Mouse (Mus musculus) lung, embryonic 16.5 days (tissue): Measurements from ENCODE around the gene Arfgap3. TPM values are rescaled to one million over a fixed set of nuclear protein-coding genes. Genes with fewer than 3 reads are reported as not detected.
"Not testable (repeated sequence)": the region's sequence is repeated elsewhere in the genome, so short reads cannot be mapped to it uniquely, and the experiment has no call there.

ENCODE experiments used
- ATAC-seq: fragments of 200-750 bp; cut with Nextera tagmentation; 2 replicates; pipeline ENCODE4 v1.8.0; 2017; ENCODE audit warnings: low read depth, mild to moderate bottlenecking, moderate library complexity
- H3K27ac ChIP-seq: fragments of 300-500 bp; sonication (generic); 2 replicates; pipeline ENCODE4 v1.5.1; 2014; ENCODE audit warnings: mild to moderate bottlenecking, control low read depth, low read length
- H3K27me3 ChIP-seq: fragments of 300-500 bp; sonication (generic); 2 replicates; pipeline ENCODE4 v1.6.1; 2014; ENCODE audit warnings: low read depth, low read length, mixed read lengths; ENCODE audit not compliant: control insufficient read depth, insufficient read depth
- H3K36me3 ChIP-seq: fragments of 300-500 bp; sonication (generic); 2 replicates; pipeline ENCODE4 v1.6.1; 2014; ENCODE audit warnings: low read length; ENCODE audit not compliant: control insufficient read depth, insufficient read depth
- H3K4me1 ChIP-seq: fragments of 300-500 bp; sonication (generic); replicated peaks from 2 replicates; pipeline ENCODE4 v1.6.1; 2014; ENCODE audit warnings: low read length, mixed read lengths; ENCODE audit not compliant: control insufficient read depth, insufficient read depth
- H3K4me2 ChIP-seq: fragments of 300-500 bp; sonication (generic); 2 replicates; pipeline ENCODE4 v1.6.1; 2014; ENCODE audit warnings: low read depth, low read length, control low read depth
- H3K4me3 ChIP-seq: fragments of 300-500 bp; sonication (generic); 2 replicates; pipeline ENCODE4 v1.5.1; 2014; ENCODE audit warnings: mild to moderate bottlenecking, low read length, control low read depth
- H3K9ac ChIP-seq: fragments of 300-500 bp; sonication (generic); 2 replicates; pipeline ENCODE4 v1.6.1; 2014; ENCODE audit warnings: low read length, control low read depth
- H3K9me3 ChIP-seq: fragments of 300-500 bp; sonication (generic); 2 replicates; pipeline ENCODE4 v1.6.1; 2016; ENCODE audit warnings: low read length; ENCODE audit not compliant: control insufficient read depth
- WGBS: fragments of 180-500 bp; shearing (Covaris S2); extraction: QIAGEN DNeasy Blood & Tissue Kit; methylation state at CpG from one replicate; pipeline ENCODE4 v1.1.7; 2014; 5-methylcytosine and 5-hydroxymethylcytosine counted together
- polyA plus RNA-seq: library from polyadenylated mRNA; unstranded; fragments of >200 nt; fragmentation: Nextera tagmentation; extraction: Ambion mirVana; gene quantifications from 2 replicates; pipeline ENCODE4 v1.2.1, GENCODE M21; 2015

The Arfgap3 gene
- polyA plus RNA-seq, 1 experiment from 2014 or later = 45.8 TPM

- not testable (repeated sequence) for H3K9me3 ChIP-seq, H3K36me3 ChIP-seq, H3K4me3 ChIP-seq, H3K9ac ChIP-seq, H3K27me3 ChIP-seq, H3K27ac ChIP-seq, H3K4me1 ChIP-seq, H3K4me2 ChIP-seq
- ATAC-seq = peak; percentile 45; the same call in 1 of the 2 replicates
Observed at GRCm38 (mm10) chr15:83274237-83274636, 75.8 kb downstream of the Arfgap3 start.

DNA sequence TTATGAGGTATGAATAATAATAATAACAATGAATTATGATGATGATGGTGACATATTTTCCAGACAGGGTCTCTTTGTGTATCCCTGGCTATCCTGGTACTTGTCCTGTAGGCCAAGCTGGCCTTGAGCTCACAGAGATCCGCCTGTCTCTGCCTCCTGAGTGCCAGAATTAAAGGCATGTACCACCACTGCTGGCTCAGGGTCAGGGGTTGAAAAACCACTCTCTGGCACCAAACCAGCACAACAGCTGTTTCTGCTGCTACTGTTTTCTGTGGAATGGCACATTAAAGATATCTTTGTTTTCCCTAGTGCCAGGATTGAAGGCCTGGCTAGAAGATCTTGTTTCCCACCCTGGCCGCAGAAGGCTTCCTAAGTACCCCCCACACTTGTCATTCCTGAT lies 77.0 kb downstream of the Arfgap3 start:
- no peak overlapping the region for H3K27ac ChIP-seq
- ATAC-seq = no peak
- no peaks in the 10 kb centered on the region for H3K4me1 ChIP-seq
- no peak overlapping the region for H3K4me2 ChIP-seq
- no peaks in the 10 kb centered on the region for H3K36me3 ChIP-seq
- no peak overlapping the region for H3K4me3 ChIP-seq
- no peak overlapping the region for H3K9ac ChIP-seq
- no peaks in the 10 kb centered on the region for H3K27me3 ChIP-seq
- WGBS = 83% methylated on average over 2 of the region's 2 CpGs
- no peaks in the 10 kb centered on the region for H3K9me3 ChIP-seq

DNA sequence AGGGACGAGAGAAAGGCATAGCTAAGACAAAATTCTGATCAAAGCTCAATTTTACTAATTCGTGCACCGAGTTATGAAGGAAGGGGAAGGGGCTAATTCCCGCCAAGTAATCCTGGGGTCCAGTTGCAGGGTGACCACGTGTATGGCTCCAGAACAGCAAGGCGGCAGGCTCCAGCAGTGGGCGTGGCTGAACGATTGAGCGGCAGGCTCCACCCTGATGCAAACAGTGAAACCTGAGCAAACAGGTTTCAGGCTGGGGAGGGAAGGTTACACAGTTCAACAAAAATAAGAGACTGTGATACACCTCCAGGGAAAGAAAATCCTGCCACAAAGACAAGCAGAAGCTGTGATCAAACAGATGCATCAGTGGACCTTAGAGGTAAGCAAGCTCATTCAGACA lies 78.8 kb downstream of the Arfgap3 start:
- not testable (repeated sequence) for H3K4me2 ChIP-seq, H3K4me1 ChIP-seq, H3K9me3 ChIP-seq, H3K4me3 ChIP-seq, H3K9ac ChIP-seq, ATAC-seq, H3K27me3 ChIP-seq, H3K27ac ChIP-seq, H3K36me3 ChIP-seq
- WGBS = 18% methylated on average over 9 of the region's 9 CpGs

DNA sequence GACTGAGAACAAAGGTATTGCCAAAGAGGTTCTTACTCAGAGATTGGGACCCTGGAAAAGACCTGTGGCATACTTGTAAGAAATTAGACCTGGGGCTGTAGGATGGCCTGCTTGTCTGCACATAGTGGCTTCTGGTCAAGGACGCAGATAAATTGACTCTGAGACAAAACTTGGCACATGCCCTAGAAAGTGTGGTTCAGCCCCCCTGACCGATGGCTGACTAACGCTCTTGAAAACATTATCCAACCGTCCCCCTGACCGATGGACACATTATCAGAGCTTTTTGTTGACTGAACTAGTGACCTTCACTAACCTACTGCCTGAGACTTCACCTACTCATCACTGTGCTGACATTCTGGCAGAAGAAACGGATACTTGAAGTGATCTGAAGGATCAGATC lies 80.1 kb downstream of the Arfgap3 start:
- H3K4me3 ChIP-seq, H3K27me3 ChIP-seq, H3K36me3 ChIP-seq, H3K27ac ChIP-seq, H3K9ac ChIP-seq, H3K4me1 ChIP-seq, H3K4me2 ChIP-seq, ATAC-seq, H3K9me3 ChIP-seq: not testable (repeated sequence)
- 41% methylated on average over 6 of the region's 6 CpGs for WGBS

DNA sequence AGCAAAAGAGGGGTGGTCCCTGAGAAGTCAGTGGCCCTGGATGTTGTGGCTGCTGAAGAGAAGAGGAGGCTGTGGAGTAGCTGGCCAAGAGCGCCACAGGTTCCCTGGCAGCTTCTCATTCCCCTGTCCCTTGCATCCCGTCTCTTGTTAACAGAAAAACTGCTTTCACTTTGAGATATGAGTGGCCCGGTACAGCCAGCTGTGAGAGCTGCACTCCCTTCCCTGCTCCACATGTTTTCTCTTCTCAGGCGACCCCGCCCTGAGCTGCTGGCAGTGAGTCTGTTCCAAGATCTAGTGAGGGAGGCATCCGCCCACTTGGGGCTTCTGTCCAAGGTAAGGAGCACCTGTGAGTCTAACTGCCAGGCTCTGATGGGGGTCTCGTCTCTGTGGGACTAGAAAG lies 81.6 kb downstream of the Arfgap3 start:
- H3K27me3 ChIP-seq, H3K9ac ChIP-seq, H3K36me3 ChIP-seq, H3K4me1 ChIP-seq, H3K9me3 ChIP-seq, ATAC-seq, H3K4me3 ChIP-seq, H3K27ac ChIP-seq, H3K4me2 ChIP-seq: not testable (repeated sequence)
- WGBS = 32% methylated on average over 6 of the region's 7 CpGs

DNA sequence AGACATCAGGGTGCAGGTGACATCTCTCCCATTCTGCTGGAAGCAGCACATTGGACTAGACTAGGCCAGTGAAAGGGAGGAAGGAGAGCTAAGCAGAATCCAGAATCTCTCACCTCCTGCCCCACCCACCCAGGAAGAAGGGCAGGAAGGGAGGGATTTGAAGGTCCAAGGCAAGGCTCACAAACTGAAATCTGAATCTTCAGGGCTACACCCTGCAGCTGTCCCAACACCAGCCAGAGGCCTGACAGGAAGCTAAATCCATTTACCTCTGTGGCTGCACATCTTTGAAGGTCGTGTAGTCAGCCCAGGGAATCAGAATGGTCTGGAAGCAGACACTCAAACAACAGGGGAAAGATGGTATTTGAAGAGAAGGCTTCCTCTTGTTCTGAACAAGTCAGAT lies 84.8 kb downstream of the Arfgap3 start:
- ATAC-seq = no peak
- Histone ChIP-seq H3K4me2 (no peak overlapping the region), H3K9ac (no peak overlapping the region), H3K4me1 (no peaks in the 10 kb centered on the region), H3K9me3 (no peaks in the 10 kb centered on the region), H3K4me3 (no peak overlapping the region), H3K36me3 (no peaks in the 10 kb centered on the region), H3K27ac (no peak overlapping the region), H3K27me3 (no peaks in the 10 kb centered on the region)
- WGBS = 4% methylated on average over 1 of the region's 1 CpGs

DNA sequence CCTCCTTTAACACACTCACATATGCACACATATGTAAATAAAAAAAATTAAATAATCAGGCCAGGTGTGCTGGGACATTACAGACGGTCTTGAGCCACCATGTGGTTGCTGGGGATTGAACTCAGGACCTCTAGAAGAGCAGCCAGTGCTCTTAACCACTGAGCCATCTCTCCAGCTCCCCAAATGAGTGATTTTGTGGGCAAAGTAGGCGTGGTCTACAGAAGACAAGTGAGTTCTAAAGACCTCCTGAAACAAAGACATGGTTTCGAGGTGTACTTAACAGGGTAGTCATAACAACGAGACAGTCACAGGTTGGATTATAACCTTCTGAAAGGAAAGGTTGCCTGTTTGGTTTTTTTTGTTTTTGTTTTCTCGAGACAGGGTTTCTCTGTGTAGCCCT lies 86.6 kb downstream of the Arfgap3 start:
- 74% methylated on average over 5 of the region's 5 CpGs for WGBS
- H3K9me3 ChIP-seq = no peaks in the 10 kb centered on the region
- H3K4me3 ChIP-seq = no peak overlapping the region
- no peaks in the 10 kb centered on the region for H3K27me3 ChIP-seq
- no peaks in the 10 kb centered on the region for H3K4me1 ChIP-seq
- no peak for ATAC-seq
- no peak overlapping the region for H3K4me2 ChIP-seq
- H3K27ac ChIP-seq = no peak overlapping the region
- no peak overlapping the region for H3K9ac ChIP-seq
- H3K36me3 ChIP-seq = no peaks in the 10 kb centered on the region

DNA sequence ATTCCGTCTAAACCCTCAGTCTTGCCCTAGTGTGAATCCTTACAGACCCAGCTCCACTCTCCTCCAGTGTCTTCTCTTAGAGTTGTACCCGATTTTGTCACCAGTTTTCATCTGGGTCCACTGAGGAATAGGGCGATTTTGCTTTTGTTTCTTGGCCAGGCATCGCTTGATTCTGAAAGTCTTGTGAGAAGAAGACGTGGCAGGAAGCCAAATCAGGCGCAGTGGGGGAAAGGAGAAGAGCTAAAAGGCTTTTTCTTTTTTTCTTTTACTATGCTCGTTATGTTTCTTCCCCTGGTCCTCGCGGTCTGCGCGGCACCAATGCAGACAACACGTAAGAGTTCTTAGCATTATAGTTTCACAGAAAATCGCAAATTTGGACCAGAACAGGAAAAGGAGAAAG lies 92.1 kb downstream of the Arfgap3 start:
- Histone ChIP-seq H3K4me2 (peak overlapping the region; percentile 36), H3K9ac (no peak overlapping the region), H3K36me3 (no peaks in the 10 kb centered on the region), H3K27me3 (no peaks in the 10 kb centered on the region), H3K4me3 (no peak overlapping the region), H3K9me3 (0 out of 2 replicates have a peak, but pooled peaks cover 2% of the 10 kb centered on the region), H3K4me1 (no peaks in the 10 kb centered on the region; the same call in 1 of the 2 replicates), H3K27ac (no peak overlapping the region)
- 50% methylated on average over 13 of the region's 13 CpGs for WGBS
- no peak for ATAC-seq

DNA sequence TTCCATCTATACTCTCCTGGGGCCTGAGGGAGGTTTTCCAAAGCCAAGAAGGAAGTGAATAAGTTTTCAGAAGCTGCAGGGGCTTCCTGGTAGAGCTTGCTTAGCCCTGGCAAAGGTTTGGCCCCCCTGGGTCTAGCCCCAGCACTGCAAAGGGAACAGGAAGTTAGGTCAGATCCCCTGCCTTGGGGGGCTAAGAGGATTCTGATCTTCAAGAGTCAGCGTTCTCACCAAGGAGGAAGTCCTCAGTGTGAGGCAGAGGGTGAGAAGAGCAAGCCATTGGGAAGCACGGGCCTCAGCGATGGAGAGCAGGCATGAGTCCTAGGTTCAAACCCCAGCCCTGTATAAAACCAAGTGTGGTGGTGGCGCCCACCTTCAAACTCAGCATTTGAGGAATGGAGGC lies 93.6 kb downstream of the Arfgap3 start:
- peaks cover 9% of the 10 kb centered on the region for H3K27me3 ChIP-seq
- no peak overlapping the region for H3K4me2 ChIP-seq
- H3K9me3 ChIP-seq = 0 out of 2 replicates have a peak, but pooled peaks cover 2% of the 10 kb centered on the region
- no peak overlapping the region for H3K27ac ChIP-seq
- no peaks in the 10 kb centered on the region; the same call in 1 of the 2 replicates for H3K4me1 ChIP-seq
- H3K4me3 ChIP-seq = no peak overlapping the region
- no peak for ATAC-seq
- no peaks in the 10 kb centered on the region for H3K36me3 ChIP-seq
- 81% methylated on average over 4 of the region's 4 CpGs for WGBS
- H3K9ac ChIP-seq = no peak overlapping the region

- Histone ChIP-seq H3K27ac (no peak overlapping the region), H3K9me3 (0 out of 2 replicates have a peak, but pooled peaks cover 2% of the 10 kb centered on the region), H3K9ac (no peak overlapping the region), H3K4me2 (no peak overlapping the region), H3K4me1 (peaks cover under 1% of the 10 kb centered on the region), H3K36me3 (no peaks in the 10 kb centered on the region), H3K27me3 (peaks cover 15% of the 10 kb centered on the region), H3K4me3 (no peak overlapping the region)
- 75% methylated on average over 7 of the region's 7 CpGs for WGBS
- ATAC-seq = no peak
Observed at GRCm38 (mm10) chr15:83255944-83256343, 94.1 kb downstream of the Arfgap3 start.
